In genomic region chr11:78724792-78725191, GRCm38 (mm10) we compare ENCODE assay signal across 13 mouse cellular contexts.
"Had no signal": no experiment of that assay in that cellular context is flagged by ENCODE, and none has a peak within 500 bp of the region (broad histone marks: within the 10 kb centered on the region; RNA-seq: fewer than 3 reads in every experiment).

No protein-coding gene starts in this region.

- H3K4me3 ChIP-seq: layer of hippocampus, adult 2 months; limb, embryonic 12.5 days; liver, embryonic 13.5 days; lung, embryonic 15.5 days; midbrain, embryonic 10.5 days; neural tube, embryonic 12.5 days had no signal

- H3K27me3 ChIP-seq: limb, embryonic 12.5 days; liver, embryonic 13.5 days; lung, embryonic 15.5 days; neural tube, embryonic 12.5 days had no signal

- DNase-seq: kidney, postnatal 10 days; kidney, postnatal 4 days; liver; liver, embryonic 13.5 days; midbrain, embryonic 14.5 days; right cerebral cortex, postnatal 25 days had no signal

- ATAC-seq: inflammation-experienced regulatory T-cells, adult 6 months; intestine, postnatal 0 days had no signal

- H3K9ac ChIP-seq: limb, embryonic 12.5 days; liver, embryonic 13.5 days; lung, embryonic 15.5 days; neural tube, embryonic 12.5 days had no signal

- H3K36me3 ChIP-seq: limb, embryonic 12.5 days; liver, embryonic 13.5 days; lung, embryonic 15.5 days; midbrain, embryonic 10.5 days; neural tube, embryonic 12.5 days had no signal

- H3K4me1 ChIP-seq: limb, embryonic 12.5 days; liver, embryonic 13.5 days; midbrain, embryonic 10.5 days; neural tube, embryonic 12.5 days had no signal

- H3K4me2 ChIP-seq: limb, embryonic 12.5 days; liver, embryonic 13.5 days; lung, embryonic 15.5 days; neural tube, embryonic 12.5 days had no signal

- H3K9me3 ChIP-seq: limb, embryonic 12.5 days; liver, embryonic 13.5 days; lung, embryonic 15.5 days; midbrain, embryonic 10.5 days; neural tube, embryonic 12.5 days had no signal

- H3K27ac ChIP-seq: layer of hippocampus, adult 2 months; limb, embryonic 12.5 days; liver, embryonic 13.5 days; lung, embryonic 15.5 days; midbrain, embryonic 10.5 days; neural tube, embryonic 12.5 days had no signal
